Mouse (Mus musculus) liver, adult 2 months (tissue): ENCODE results near the gene Shisa6.

Experiments
- CTCF ChIP-seq: fragments of 200-500 bp; IDR thresholded peaks from 2 replicates; pipeline ENCODE4 v1.5.1; 2011; ENCODE audit warnings: low read depth, low read length, control low read depth
- POLR2A ChIP-seq: fragments of 200-500 bp; IDR thresholded peaks from 2 replicates; pipeline ENCODE4 v1.6.1; 2011; ENCODE audit warnings: low read length, control low read depth; ENCODE audit not compliant: insufficient read depth; ENCODE audit errors: extremely low read depth

GRCm38 (mm10) chr11:66494391-66494790 is 31.4 kb downstream of the Shisa6 start:
- TF ChIP-seq CTCF (no peak), POLR2A (no peak)
